Mouse (Mus musculus): ENCODE results near the gene Gm4131. TPM values are rescaled to one million over a fixed set of nuclear protein-coding genes. Genes with fewer than 3 reads are reported as not detected.

Gene Gm4131
- polyA plus RNA-seq, 1 experiment from 2014 or later: not detected

DNA sequence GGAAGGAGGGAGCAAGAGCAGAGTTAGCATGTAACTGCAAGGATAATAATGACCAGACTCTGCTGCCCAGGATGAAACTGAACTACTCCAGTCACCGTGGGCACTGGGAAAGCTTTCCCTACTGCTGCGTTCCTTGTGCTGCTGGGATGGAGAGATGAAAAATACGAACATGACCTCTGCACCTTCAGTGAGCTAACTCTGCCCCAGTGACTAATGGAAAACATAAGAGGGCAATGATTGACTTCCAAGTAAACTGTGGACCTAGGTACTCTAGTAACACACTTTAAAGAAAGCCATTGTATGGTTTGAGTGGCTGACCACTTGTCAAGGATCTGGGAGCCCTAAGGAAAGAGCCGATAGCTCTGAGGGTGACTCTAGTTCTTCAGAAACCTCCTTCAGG lies 128.5 kb downstream of the Gm4131 start:
- DNase-seq (ENCODE audit: low spot score) (no peak), ATAC-seq (no peak)
- H3K27me3 ChIP-seq (replicated peaks; ENCODE audit: insufficient read depth, low read length): no peaks in the 10 kb centered on the region
- no peaks in the 10 kb centered on the region for H3K4me1 ChIP-seq (ENCODE audit: insufficient read depth, low read depth, low read length)
- H3K9ac ChIP-seq (replicated peaks; ENCODE audit: low read depth): no peak overlapping the region
- no peaks in the 10 kb centered on the region for H3K9me3 ChIP-seq (ENCODE audit: low read length)
- no peak overlapping the region for H3K4me3 ChIP-seq (ENCODE audit: low read depth, low read length)
- no peaks in the 10 kb centered on the region for H3K36me3 ChIP-seq (ENCODE audit: insufficient read depth, low read length)
- H3K4me2 ChIP-seq (replicated peaks; ENCODE audit: low read depth, low read length): no peak overlapping the region
- WGBS: 61% methylated on average over 4 of the region's 4 CpGs
- TF ChIP-seq CTCF (IDR thresholded peaks at IDR 0.05) (no peak), EP300 (IDR thresholded peaks at IDR 0.05) (no peak)
- H3K27ac ChIP-seq (ENCODE audit: low read length): no peak overlapping the region

DNA sequence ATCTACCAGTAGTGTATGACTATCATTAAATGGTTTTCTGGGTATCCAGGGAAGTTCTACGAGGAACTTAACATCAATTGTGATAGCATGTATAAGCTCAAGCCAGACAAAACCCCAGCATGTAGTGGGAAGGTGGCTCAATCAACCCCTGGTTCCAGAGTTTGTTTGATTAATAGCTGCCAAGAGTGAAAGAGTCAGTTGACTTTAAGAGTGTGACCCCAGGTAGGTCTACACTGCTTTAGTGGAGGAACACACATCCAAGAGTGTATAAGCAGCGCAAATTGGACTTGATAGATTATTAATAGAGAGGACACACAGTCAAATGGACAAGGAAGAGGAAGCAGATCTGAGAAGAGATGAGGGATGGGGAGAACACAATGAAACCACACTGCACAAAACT lies 128.9 kb downstream of the Gm4131 start:
- Histone ChIP-seq H3K4me2 (replicated peaks; ENCODE audit: low read depth, low read length) (no peak overlapping the region), H3K27me3 (replicated peaks; ENCODE audit: insufficient read depth, low read length) (no peaks in the 10 kb centered on the region), H3K4me3 (ENCODE audit: low read depth, low read length) (no peak overlapping the region), H3K9me3 (ENCODE audit: low read length) (no peaks in the 10 kb centered on the region), H3K36me3 (ENCODE audit: insufficient read depth, low read length) (no peaks in the 10 kb centered on the region), H3K9ac (replicated peaks; ENCODE audit: low read depth) (no peak overlapping the region), H3K27ac (ENCODE audit: low read length) (no peak overlapping the region), H3K4me1 (ENCODE audit: insufficient read depth, low read depth, low read length) (no peaks in the 10 kb centered on the region)
- WGBS: 82% methylated on average over 2 of the region's 2 CpGs
- no peak for ATAC-seq
- DNase-seq (ENCODE audit: low spot score): no peak
- no peak for TF ChIP-seq EP300 (IDR thresholded peaks at IDR 0.05)
- no peak for TF ChIP-seq CTCF (IDR thresholded peaks at IDR 0.05)

DNA sequence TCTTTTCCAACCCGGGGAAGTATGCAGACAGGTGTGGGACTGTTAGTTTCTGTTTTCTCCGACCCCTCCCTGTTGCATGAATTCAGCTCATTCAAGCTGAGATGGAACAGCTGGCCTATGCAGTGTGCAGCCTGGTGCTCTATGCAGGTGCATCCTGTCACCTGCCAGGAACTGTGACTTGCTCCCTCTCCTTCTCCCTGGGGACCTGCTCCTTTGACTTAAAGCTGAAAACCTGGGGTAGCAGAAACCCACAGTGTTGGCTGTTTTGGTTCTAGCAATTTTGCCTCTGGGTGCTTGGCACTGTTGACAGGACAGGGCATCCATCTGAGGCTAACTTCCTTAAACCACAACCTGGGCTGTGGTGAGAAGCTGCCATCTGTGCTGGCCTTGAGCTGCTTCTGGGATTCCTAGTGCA lies 141.4 kb downstream of the Gm4131 start:
- H3K9ac ChIP-seq (replicated peaks; ENCODE audit: low read depth): no peak overlapping the region
- no peaks in the 10 kb centered on the region for H3K9me3 ChIP-seq (ENCODE audit: low read length)
- TF ChIP-seq CTCF (IDR thresholded peaks at IDR 0.05): no peak
- TF ChIP-seq EP300 (IDR thresholded peaks at IDR 0.05): no peak
- no peaks in the 10 kb centered on the region for H3K4me1 ChIP-seq (ENCODE audit: insufficient read depth, low read depth, low read length)
- 49% methylated on average over 2 of the region's 2 CpGs for WGBS
- H3K27me3 ChIP-seq (replicated peaks; ENCODE audit: insufficient read depth, low read length): no peaks in the 10 kb centered on the region
- ATAC-seq: no peak
- no peak overlapping the region for H3K4me3 ChIP-seq (ENCODE audit: low read depth, low read length)
- no peak overlapping the region for H3K4me2 ChIP-seq (replicated peaks; ENCODE audit: low read depth, low read length)
- no peak for DNase-seq (ENCODE audit: low spot score)
- H3K27ac ChIP-seq (ENCODE audit: low read length): no peak overlapping the region
- no peaks in the 10 kb centered on the region for H3K36me3 ChIP-seq (ENCODE audit: insufficient read depth, low read length)

DNA sequence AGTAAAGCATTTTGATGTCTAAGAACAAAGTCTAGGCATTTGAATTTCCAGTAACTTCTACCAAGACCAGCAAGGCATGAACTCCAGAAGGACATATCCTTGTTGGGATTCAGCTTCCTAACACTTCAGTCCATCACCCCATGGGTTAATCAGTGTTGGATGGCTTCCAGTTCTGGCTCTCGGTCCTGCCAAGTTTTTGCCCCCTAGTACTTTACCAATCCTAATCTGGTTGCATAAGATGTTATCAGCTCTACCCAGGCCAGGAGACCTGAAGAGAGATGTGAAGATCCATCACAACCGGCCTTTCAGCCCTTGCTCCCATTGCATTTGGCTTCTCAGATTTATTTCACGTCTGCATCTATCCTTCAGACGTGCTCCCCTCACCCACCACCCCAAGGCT lies 144.5 kb downstream of the Gm4131 start:
- H3K4me2 ChIP-seq (replicated peaks; ENCODE audit: low read depth, low read length): no peak overlapping the region
- H3K9ac ChIP-seq (replicated peaks; ENCODE audit: low read depth): no peak overlapping the region
- TF ChIP-seq CTCF (IDR thresholded peaks at IDR 0.05) (no peak), EP300 (IDR thresholded peaks at IDR 0.05) (no peak)
- no peak for ATAC-seq
- no peak for DNase-seq (ENCODE audit: low spot score)
- H3K9me3 ChIP-seq (ENCODE audit: low read length): no peaks in the 10 kb centered on the region
- no peaks in the 10 kb centered on the region for H3K36me3 ChIP-seq (ENCODE audit: insufficient read depth, low read length)
- WGBS: 37% methylated on average over 4 of the region's 4 CpGs
- no peaks in the 10 kb centered on the region for H3K4me1 ChIP-seq (ENCODE audit: insufficient read depth, low read depth, low read length)
- H3K27ac ChIP-seq (ENCODE audit: low read length): no peak overlapping the region
- no peaks in the 10 kb centered on the region for H3K27me3 ChIP-seq (replicated peaks; ENCODE audit: insufficient read depth, low read length)
- no peak overlapping the region for H3K4me3 ChIP-seq (ENCODE audit: low read depth, low read length)

DNA sequence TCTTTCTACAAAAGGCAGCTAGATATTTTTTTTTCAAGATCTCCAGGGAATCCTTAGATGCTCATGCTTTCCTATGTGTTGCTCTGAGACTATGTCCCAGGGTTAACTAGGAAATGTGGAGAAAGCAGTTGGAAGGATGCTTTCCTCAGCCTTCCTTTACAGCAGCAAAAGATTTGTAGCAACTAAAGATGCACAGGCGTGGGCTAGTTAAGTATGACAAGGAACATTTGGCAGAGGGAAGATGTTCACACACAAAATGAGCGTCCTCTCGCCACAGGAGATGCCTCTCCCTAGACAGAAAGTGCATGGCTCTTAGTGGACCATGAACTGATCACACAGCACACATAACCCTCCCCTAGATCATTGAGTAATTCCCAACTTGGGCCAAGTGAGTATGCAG lies 149.2 kb downstream of the Gm4131 start:
- H3K9me3 ChIP-seq (ENCODE audit: low read length): no peaks in the 10 kb centered on the region
- ATAC-seq (no peak), DNase-seq (ENCODE audit: low spot score) (no peak)
- no peak for TF ChIP-seq EP300 (IDR thresholded peaks at IDR 0.05)
- TF ChIP-seq CTCF (IDR thresholded peaks at IDR 0.05): no peak
- 74% methylated on average over 3 of the region's 3 CpGs for WGBS
- no peak overlapping the region for H3K4me3 ChIP-seq (ENCODE audit: low read depth, low read length)
- no peaks in the 10 kb centered on the region for H3K36me3 ChIP-seq (ENCODE audit: insufficient read depth, low read length)
- no peak overlapping the region for H3K27ac ChIP-seq (ENCODE audit: low read length)
- H3K4me1 ChIP-seq (ENCODE audit: insufficient read depth, low read depth, low read length): no peaks in the 10 kb centered on the region
- no peak overlapping the region for H3K4me2 ChIP-seq (replicated peaks; ENCODE audit: low read depth, low read length)
- no peak overlapping the region for H3K9ac ChIP-seq (replicated peaks; ENCODE audit: low read depth)
- H3K27me3 ChIP-seq (replicated peaks; ENCODE audit: insufficient read depth, low read length): no peaks in the 10 kb centered on the region

DNA sequence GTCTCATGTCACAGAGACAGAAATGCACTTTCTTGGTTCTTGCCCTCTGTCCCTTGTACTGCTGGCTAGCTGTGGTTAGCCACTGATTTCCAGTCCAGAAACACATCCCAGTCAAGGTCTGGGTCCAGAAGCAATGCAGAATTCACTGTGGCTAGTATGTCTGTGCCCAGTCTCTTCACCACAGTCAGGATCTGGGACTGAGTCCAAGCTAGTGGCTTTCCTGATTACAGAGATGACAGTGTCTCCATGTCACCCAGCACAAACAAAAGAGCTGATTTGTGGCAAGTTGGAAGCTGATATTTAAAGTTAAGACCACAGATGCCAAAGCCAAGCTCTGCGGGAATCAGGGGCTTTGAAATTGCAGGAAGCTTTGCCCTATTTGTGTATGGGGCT lies 150.0 kb downstream of the Gm4131 start:
- no peak overlapping the region for H3K4me2 ChIP-seq (replicated peaks; ENCODE audit: low read depth, low read length)
- DNase-seq (ENCODE audit: low spot score): peak; percentile 60

More for the DNA sequence above, 150.0 kb downstream of the Gm4131 start:
- H3K27me3 ChIP-seq (replicated peaks; ENCODE audit: insufficient read depth, low read length): no peaks in the 10 kb centered on the region
- no peaks in the 10 kb centered on the region for H3K4me1 ChIP-seq (ENCODE audit: insufficient read depth, low read depth, low read length)
- no peak overlapping the region for H3K4me3 ChIP-seq (ENCODE audit: low read depth, low read length)
- H3K27ac ChIP-seq (ENCODE audit: low read length): no peak overlapping the region
- WGBS: 31% methylated on average over 1 of the region's 1 CpGs
- H3K36me3 ChIP-seq (ENCODE audit: insufficient read depth, low read length): no peaks in the 10 kb centered on the region
- ATAC-seq: peak; percentile 47
- 0 out of 2 replicates have a peak, but pooled peaks have one; percentile 25 for TF ChIP-seq EP300 (IDR thresholded peaks at IDR 0.05)
- no peak for TF ChIP-seq CTCF (IDR thresholded peaks at IDR 0.05)
- H3K9ac ChIP-seq (replicated peaks; ENCODE audit: low read depth): no peak overlapping the region
- H3K9me3 ChIP-seq (ENCODE audit: low read length): no peaks in the 10 kb centered on the region

All from lung, postnatal 0 days (tissue).